9 mouse cellular contexts compared by ENCODE assay signal in the genomic region with DNA sequence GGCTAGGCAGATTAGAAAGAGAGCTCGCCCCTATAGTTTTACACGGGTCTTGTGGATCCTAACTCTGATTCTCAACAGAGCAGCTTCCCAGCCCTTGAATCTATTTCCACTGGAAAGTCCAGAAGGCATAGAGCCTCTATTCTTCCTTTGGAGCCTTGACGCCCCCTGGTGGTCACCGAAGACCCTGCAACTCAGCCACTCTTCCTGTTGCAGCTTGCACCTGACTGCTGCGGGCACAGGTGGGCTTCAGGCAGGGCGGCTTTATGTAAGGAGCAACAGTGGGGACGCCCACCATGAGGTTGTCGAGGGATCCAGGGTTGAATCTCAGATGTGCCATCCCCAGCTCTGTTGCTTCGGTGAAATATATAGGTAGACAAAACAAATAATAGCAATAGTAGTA. TPM values are rescaled to one million over a fixed set of nuclear protein-coding genes. Genes with fewer than 3 reads are reported as not detected.
A peak's percentile ranks its signal among the peaks of the same experiment; 100 is the strongest.
DNase-seq lines count a peak whose midpoint lies in the region; ATAC-seq lines count a peak whose summit lies in the region.
"Had no signal": no experiment of that assay in that cellular context is flagged by ENCODE, and none has a peak within 500 bp of the region (broad histone marks: within the 10 kb centered on the region; RNA-seq: fewer than 3 reads in every experiment).

No protein-coding gene starts in this region.

- H3K27me3 ChIP-seq in embryonic facial prominence, embryonic 11.5 days (ENCODE audit: control insufficient read depth, insufficient read depth, low read length), result no peaks in the 10 kb centered on the region; the same call in 1 of the 2 replicates
- H3K27me3 ChIP-seq in hindbrain, embryonic 13.5 days, result peaks cover 25% of the 10 kb centered on the region
- H3K27me3 ChIP-seq in midbrain, embryonic 16.5 days (ENCODE audit: control insufficient read depth, insufficient read depth, low read depth, low read length), result peaks cover 10% of the 10 kb centered on the region
- no peaks in the 10 kb centered on the region for H3K27me3 ChIP-seq in splenic B cell, adult 2 months (ENCODE audit: control insufficient read depth, insufficient read depth, low read length, poor library complexity, severe bottlenecking)
- H3K27me3 ChIP-seq: liver, embryonic 15.5 days had no signal

- no peak for ATAC-seq in CD4-positive, CD25-positive, alpha-beta regulatory T cell, adult 4 months
- ATAC-seq in embryonic facial prominence, embryonic 11.5 days (replicated peaks; ENCODE audit: insufficient number of reproducible peaks, low FRiP score, low TSS enrichment, low read depth), result no peak
- ATAC-seq in hindbrain, embryonic 13.5 days (ENCODE audit: low FRiP score), result peak; percentile 46; the same call in 1 of the 2 replicates
- peak; percentile 52 for ATAC-seq in midbrain, embryonic 16.5 days

- no peak overlapping the region for H3K4me2 ChIP-seq in embryonic facial prominence, embryonic 11.5 days (ENCODE audit: low read depth, low read length)
- H3K4me2 ChIP-seq in hindbrain, embryonic 13.5 days, result no peak overlapping the region
- H3K4me2 ChIP-seq in midbrain, embryonic 16.5 days (ENCODE audit: low read length), result no peak overlapping the region
- H3K4me2 ChIP-seq: liver, embryonic 15.5 days had no signal

- WGBS in embryonic facial prominence, embryonic 11.5 days, result 6% methylated on average over 9 of the region's 9 CpGs
- 9% methylated on average over 9 of the region's 9 CpGs for WGBS in hindbrain, embryonic 13.5 days
- WGBS in midbrain, embryonic 16.5 days, result 3% methylated on average over 9 of the region's 9 CpGs

- H3K27ac ChIP-seq in embryonic facial prominence, embryonic 11.5 days (replicated peaks; ENCODE audit: low read depth, low read length), result no peak overlapping the region
- no peak overlapping the region for H3K27ac ChIP-seq in hindbrain, embryonic 13.5 days
- H3K27ac ChIP-seq in midbrain, embryonic 16.5 days (ENCODE audit: low read length), result no peak overlapping the region
- H3K27ac ChIP-seq: liver, embryonic 15.5 days had no signal

- H3K9me3 ChIP-seq in embryonic facial prominence, embryonic 11.5 days (replicated peaks; ENCODE audit: control insufficient read depth, low read length), result no peaks in the 10 kb centered on the region
- no peaks in the 10 kb centered on the region for H3K9me3 ChIP-seq in hindbrain, embryonic 13.5 days
- no peaks in the 10 kb centered on the region for H3K9me3 ChIP-seq in midbrain, embryonic 16.5 days (replicated peaks; ENCODE audit: control insufficient read depth, low read length, poor library complexity, severe bottlenecking)
- H3K9me3 ChIP-seq: liver, embryonic 15.5 days had no signal

- no peaks in the 10 kb centered on the region for H3K36me3 ChIP-seq in embryonic facial prominence, embryonic 11.5 days (replicated peaks; ENCODE audit: control insufficient read depth, insufficient read depth, low read depth, low read length)
- no peaks in the 10 kb centered on the region for H3K36me3 ChIP-seq in hindbrain, embryonic 13.5 days
- H3K36me3 ChIP-seq in midbrain, embryonic 16.5 days (ENCODE audit: control insufficient read depth, insufficient read depth, low read length), result no peaks in the 10 kb centered on the region
- no peaks in the 10 kb centered on the region for H3K36me3 ChIP-seq in splenic B cell, adult 2 months (ENCODE audit: control insufficient read depth, insufficient read depth, low read length, poor library complexity, severe bottlenecking)
- H3K36me3 ChIP-seq: liver, embryonic 15.5 days had no signal

- H3K9ac ChIP-seq in embryonic facial prominence, embryonic 11.5 days (replicated peaks; ENCODE audit: low read length), result no peak overlapping the region
- no peak overlapping the region for H3K9ac ChIP-seq in hindbrain, embryonic 13.5 days
- H3K9ac ChIP-seq in midbrain, embryonic 16.5 days (ENCODE audit: low read depth, low read length), result no peak overlapping the region
- H3K9ac ChIP-seq: liver, embryonic 15.5 days had no signal

- DNase-seq in CD4-positive, CD25-positive, alpha-beta regulatory T cell, adult 2 months (ENCODE audit: low read depth, low spot score), result peak; percentile 59
- peak; percentile 86 for DNase-seq in adrenal gland, postnatal 14 days
- peak; percentile 77 for DNase-seq in embryonic facial prominence, embryonic 11.5 days (ENCODE audit: low spot score)
- peak; percentile 73 to 82 for DNase-seq in left cerebral cortex, postnatal 25 days (ENCODE audit: low spot score in 2 of 2)
- DNase-seq in splenic B cell, adult 2 months (ENCODE audit: low read depth, low spot score), result peak; percentile 53

- intact Hi-C loops in left cerebral cortex, postnatal 25 days (cut with DNase I), result loop anchor here (1.0 to 5.0 kb wide), 2 partner anchors 260 to 280 kb away; no protein-coding TSS in a partner anchor

- H3K4me3 ChIP-seq in embryonic facial prominence, embryonic 11.5 days (ENCODE audit: low read depth, low read length), result no peak overlapping the region
- H3K4me3 ChIP-seq in hindbrain, embryonic 13.5 days, result no peak overlapping the region
- H3K4me3 ChIP-seq in midbrain, embryonic 16.5 days (ENCODE audit: low read depth, low read length), result no peak overlapping the region
- H3K4me3 ChIP-seq: liver, embryonic 15.5 days had no signal

- no peaks in the 10 kb centered on the region for H3K4me1 ChIP-seq in embryonic facial prominence, embryonic 11.5 days (ENCODE audit: control insufficient read depth, insufficient read depth, low read length)
- no peaks in the 10 kb centered on the region for H3K4me1 ChIP-seq in hindbrain, embryonic 13.5 days (replicated peaks)
- 0 out of 2 replicates have a peak, but pooled peaks cover 2% of the 10 kb centered on the region for H3K4me1 ChIP-seq in midbrain, embryonic 16.5 days (ENCODE audit: control insufficient read depth, insufficient read depth, low read length)
- H3K4me1 ChIP-seq: liver, embryonic 15.5 days had no signal

RNA-seq across cellular contexts. Expression of a gene that starts 34.5 kb away (rescaled TPM):
- polyA plus RNA-seq in CD4-positive, CD25-positive, alpha-beta regulatory T cell, adult 4 months (2017; shearing (Covaris generic)), result not detected
- total RNA-seq in adrenal gland, postnatal 14 days (2021), result 30.5 and 34.5 TPM in 2 replicates
- 3.0 and 4.2 TPM in 2 replicates for polyA plus RNA-seq in embryonic facial prominence, embryonic 11.5 days (2014; fragmentation: Nextera tagmentation; extraction: Ambion mirVana)
- polyA plus RNA-seq in hindbrain, embryonic 13.5 days (2015; fragmentation: Nextera tagmentation; extraction: Ambion mirVana), result 196 and 224 TPM in 2 replicates
- total RNA-seq in left cerebral cortex, postnatal 25 days (2021), result 100 to 1,000 TPM; 174 to 185 TPM
- 534 and 580 TPM in 2 replicates for polyA plus RNA-seq in midbrain, embryonic 16.5 days (2015; fragmentation: Nextera tagmentation; extraction: Ambion mirVana)

RNA-seq across cellular contexts. Expression of a gene that starts 40.4 kb away (rescaled TPM):
- polyA plus RNA-seq in CD4-positive, CD25-positive, alpha-beta regulatory T cell, adult 4 months (2017; shearing (Covaris generic)), result 100 to 1,000 TPM in 1 of 2 experiments, 10 to 100 TPM in 1; 65.1 to 109 TPM
- total RNA-seq in adrenal gland, postnatal 14 days (2021), result 91.2 and 98.3 TPM in 2 replicates
- 78.8 and 82.2 TPM in 2 replicates for polyA plus RNA-seq in embryonic facial prominence, embryonic 11.5 days (2014; fragmentation: Nextera tagmentation; extraction: Ambion mirVana)
- polyA plus RNA-seq in hindbrain, embryonic 13.5 days (2015; fragmentation: Nextera tagmentation; extraction: Ambion mirVana), result 72.1 and 72.8 TPM in 2 replicates
- 100 to 1,000 TPM; 154 to 169 TPM for total RNA-seq in left cerebral cortex, postnatal 25 days (2021)
- polyA plus RNA-seq in midbrain, embryonic 16.5 days (2015; fragmentation: Nextera tagmentation; extraction: Ambion mirVana), result 71.4 and 77.7 TPM in 2 replicates

Comparison
In these comparisons a context has a peak if more than half of its experiments do, and no peak if none do; other contexts are left out.
1. ATAC-seq: peak in hindbrain, embryonic 13.5 days (single experiment) and midbrain, embryonic 16.5 days (single experiment); none in CD4-positive, CD25-positive, alpha-beta regulatory T cell, adult 4 months (single experiment) and embryonic facial prominence, embryonic 11.5 days (single experiment).
2. RNA of a gene that starts 34.5 kb away (polyA plus RNA-seq): 534 to 580 TPM in midbrain, embryonic 16.5 days and 196 to 224 TPM in hindbrain, embryonic 13.5 days; 3.0 to 4.2 TPM in embryonic facial prominence, embryonic 11.5 days and not detected in CD4-positive, CD25-positive, alpha-beta regulatory T cell, adult 4 months; every median in the first group is over 10 times any median in the second.
3. Peak in every context shown above with its lines, with median percentiles within 50 percentile points of each other: DNase-seq.